Mouse (Mus musculus): ENCODE results near the gene Olfr1454. TPM values are rescaled to one million over a fixed set of nuclear protein-coding genes. Genes with fewer than 3 reads are reported as not detected.

Olfr1454 gene
- polyA plus RNA-seq (2012; rRNA removed): not detected in 2 replicates

GRCm38 (mm10) chr19:13060310-13060709 lies at the start of gene Olfr1454:
Olfr1454 (plus strand) TSS chr19:13060610.

DNA sequence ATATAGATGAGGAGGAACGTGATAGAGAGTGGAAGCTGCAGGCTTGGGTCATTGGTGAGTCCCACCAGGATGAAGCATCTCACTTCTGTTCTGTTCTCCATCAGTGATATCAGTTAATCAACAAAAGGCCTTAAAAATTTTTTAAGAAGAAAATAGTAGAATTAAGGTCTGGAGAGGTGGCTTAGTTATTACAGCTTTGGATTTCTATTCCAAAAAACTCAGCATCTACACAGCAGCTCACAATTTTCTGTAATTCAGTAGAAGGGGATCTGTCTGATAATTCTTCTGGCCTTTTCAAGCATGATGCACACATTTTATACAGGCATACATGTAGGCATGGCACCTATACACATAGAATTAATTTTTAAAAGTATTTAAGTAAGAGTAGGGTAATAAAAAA lies 32.2 kb upstream of the Olfr1454 start, which contains the start of gene Olfr1453:
Gene Olfr1453, minus strand, starts transcription at position 101 of the 400 bp plus-strand sequence.

DNA sequence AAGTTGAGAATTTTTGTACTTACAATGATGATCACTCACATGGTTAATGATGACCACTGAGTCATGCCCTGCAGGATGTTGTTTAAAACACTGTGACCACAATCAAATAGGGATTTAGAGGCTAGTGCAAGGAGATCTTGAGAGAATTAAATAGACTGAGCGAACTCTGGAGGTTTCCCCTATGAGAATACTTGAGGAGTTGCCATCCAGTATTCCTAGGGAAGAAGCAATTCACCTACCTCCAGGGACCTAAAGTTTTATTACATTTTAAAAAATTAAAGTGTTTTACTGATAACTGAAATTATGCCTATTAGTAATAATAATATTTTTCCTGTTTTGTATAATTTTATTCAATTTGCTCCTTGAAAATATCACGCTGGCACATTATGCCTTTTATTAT lies 37.4 kb downstream of the Olfr1454 start, which contains the start of gene Olfr1457:
Gene Olfr1457, minus strand, starts transcription at position 101 of the 400 bp plus-strand sequence.

DNA sequence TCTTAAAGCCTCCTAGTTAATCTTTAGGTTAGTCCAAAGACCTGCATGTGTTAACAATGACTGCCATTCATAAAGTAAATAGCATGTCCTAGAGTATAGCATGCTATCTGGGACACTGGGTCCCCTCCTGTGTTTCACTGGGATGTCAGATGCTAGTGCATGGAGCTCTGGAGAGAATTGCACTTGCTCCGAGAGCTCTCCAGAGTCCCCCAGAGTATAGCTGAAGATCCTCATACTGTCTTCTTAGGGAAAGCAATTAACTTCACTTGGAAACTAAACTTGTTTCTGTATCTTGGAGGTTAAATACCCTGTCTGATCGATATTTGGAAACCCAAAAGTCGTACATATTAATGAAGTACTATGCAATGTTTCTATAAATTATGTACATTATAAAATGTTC lies 46.3 kb downstream of the Olfr1454 start, which contains the start of gene Olfr1458:
Gene Olfr1458, minus strand, starts transcription at position 101 of the 400 bp plus-strand sequence.

Other genes with a start within 250 kb of the Olfr1454 start
- gene Gm5244, start 213.9 kb upstream of the Olfr1454 start, polyA plus RNA-seq (2012; rRNA removed): not detected in 2 replicates
- gene Olfr1444, start 203.3 kb upstream of the Olfr1454 start, polyA plus RNA-seq (2012; rRNA removed): not detected in 2 replicates
- not detected in 2 replicates for gene Olfr1445, start 176.8 kb upstream of the Olfr1454 start, polyA plus RNA-seq (2012; rRNA removed)
- gene Olfr1446, start 167.1 kb upstream of the Olfr1454 start, polyA plus RNA-seq (2012; rRNA removed): not detected in 2 replicates
- not detected in 2 replicates for gene Olfr1447, start 156.9 kb upstream of the Olfr1454 start, polyA plus RNA-seq (2012; rRNA removed)
- gene Olfr1448, start 136.2 kb upstream of the Olfr1454 start, polyA plus RNA-seq (2012; rRNA removed): not detected in 2 replicates
- not detected in 2 replicates for gene Olfr1449, start 129.8 kb upstream of the Olfr1454 start, polyA plus RNA-seq (2012; rRNA removed)
- not detected in 2 replicates for gene Olfr1450, start 110.4 kb upstream of the Olfr1454 start, polyA plus RNA-seq (2012; rRNA removed)
- gene Olfr1451, start 65.6 kb upstream of the Olfr1454 start, polyA plus RNA-seq (2012; rRNA removed): not detected in 2 replicates
- not detected in 2 replicates for gene Olfr1453, start 32.3 kb upstream of the Olfr1454 start, polyA plus RNA-seq (2012; rRNA removed)
- not detected in 2 replicates for gene Olfr1457, start 37.3 kb downstream of the Olfr1454 start, polyA plus RNA-seq (2012; rRNA removed)
- not detected in 2 replicates for gene Olfr1458, start 46.2 kb downstream of the Olfr1454 start, polyA plus RNA-seq (2012; rRNA removed)
- gene Olfr1459, start 88.9 kb downstream of the Olfr1454 start, polyA plus RNA-seq (2012; rRNA removed): not detected in 2 replicates
- not detected in 2 replicates for gene Olfr1461, start 102.4 kb downstream of the Olfr1454 start, polyA plus RNA-seq (2012; rRNA removed)
- not detected in 2 replicates for gene Olfr1462, start 125.1 kb downstream of the Olfr1454 start, polyA plus RNA-seq (2012; rRNA removed)
- gene Olfr1463, start 170.7 kb downstream of the Olfr1454 start, polyA plus RNA-seq (2012; rRNA removed): not detected in 2 replicates